Mouse (Mus musculus) liver, embryonic 14.5 days (tissue): ENCODE measurements around the gene Catsperz. TPM values are rescaled to one million over a fixed set of nuclear protein-coding genes. Genes with fewer than 3 reads are reported as not detected.

Source experiments
- ATAC-seq: fragments of 200-750 bp; cut with Nextera tagmentation; 2 replicates; pipeline ENCODE4 v1.8.0; 2017; ENCODE audit warnings: moderate number of reproducible peaks, mild to moderate bottlenecking, moderate library complexity; ENCODE audit not compliant: insufficient read depth
- DNase-seq, 3 experiments: peaks; one replicate each; pipeline ENCODE4 v3.0.0-alpha.2; 2012 to 2013; ENCODE audit warnings: low read depth in 3 of 3, low spot score in 3 of 3
- H3K27ac ChIP-seq: fragments of 300-500 bp; sonication (generic); 2 replicates; pipeline ENCODE4 v1.5.1; 2014; ENCODE audit warnings: moderate library complexity, mild to moderate bottlenecking, control low read depth, inconsistent platforms
- H3K27me3 ChIP-seq: fragments of 300-500 bp; sonication (generic); 2 replicates; pipeline ENCODE4 v1.6.1; 2014; ENCODE audit warnings: mild to moderate bottlenecking, low read length, moderate library complexity; ENCODE audit not compliant: control insufficient read depth, insufficient read depth
- H3K36me3 ChIP-seq: fragments of 300-500 bp; sonication (generic); replicated peaks from 2 replicates; pipeline ENCODE4 v1.6.1; 2014; ENCODE audit warnings: low read depth; ENCODE audit not compliant: control insufficient read depth, insufficient read depth
- H3K4me1 ChIP-seq, 2 experiments: fragments of 200-500 bp in 1 of 2; fragments of 300-500 bp in 1 of 2; sonication (generic) in 1 of 2; replicated peaks; 2 replicates each; pipeline ENCODE4 v1.6.1; 2012 to 2014; ENCODE audit warnings: antibody characterized with exemption in 1 of 2, inconsistent platforms in 1 of 2, low read length in 1 of 2; ENCODE audit not compliant: control insufficient read depth in 2 of 2, insufficient read depth in 2 of 2
- H3K4me2 ChIP-seq: fragments of 300-500 bp; sonication (generic); 2 replicates; pipeline ENCODE4 v1.6.1; 2014; ENCODE audit warnings: low read depth, mild to moderate bottlenecking, control low read depth, moderate library complexity
- H3K4me3 ChIP-seq, 2 experiments: fragments of 200-500 bp in 1 of 2; fragments of 300-500 bp in 1 of 2; sonication (generic) in 1 of 2; 2 replicates each; pipeline ENCODE4 v1.5.1; 2012 to 2014; ENCODE audit warnings: low read depth in 2 of 2, low read length in 2 of 2, mild to moderate bottlenecking in 2 of 2, control low read depth in 1 of 2, inconsistent platforms in 1 of 2, moderate library complexity in 1 of 2; ENCODE audit not compliant: insufficient read depth in 1 of 2
- H3K9ac ChIP-seq: fragments of 300-500 bp; sonication (generic); replicated peaks from 2 replicates; pipeline ENCODE4 v1.6.1; 2014; ENCODE audit warnings: mild to moderate bottlenecking, control low read depth, moderate library complexity
- H3K9me3 ChIP-seq: fragments of 300-500 bp; sonication (generic); 2 replicates; pipeline ENCODE4 v1.6.1; 2016; ENCODE audit warnings: low read length, mixed read lengths; ENCODE audit not compliant: control insufficient read depth
- CTCF ChIP-seq: IDR thresholded peaks from 2 replicates; pipeline ENCODE4 v1.5.1; 2016; ENCODE audit warnings: antibody characterized with exemption, low read depth, control low read depth
- EP300 ChIP-seq: IDR thresholded peaks from 2 replicates; pipeline ENCODE4 v1.6.1; 2016; ENCODE audit warnings: antibody characterized with exemption, low read depth
- WGBS: fragments of 180-500 bp; shearing (Covaris S2); extraction: QIAGEN DNeasy Blood & Tissue Kit; methylation state at CpG from one replicate; pipeline ENCODE4 v1.1.7; 2014; ENCODE audit not compliant: insufficient replicate concordance; 5-methylcytosine and 5-hydroxymethylcytosine counted together
- polyA plus RNA-seq, 2 experiments: library from polyadenylated mRNA; depleted of rRNA in 1 of 2; stranded (reverse) in 1 of 2; unstranded in 1 of 2; fragments of >200 nt; fragmentation: Nextera tagmentation in 1 of 2; extraction: Ambion mirVana in 1 of 2; gene quantifications; 2 replicates each; pipeline versions ENCODE4 v1.2.1 to v1.2.3; 2012 to 2014

The Catsperz gene
- polyA plus RNA-seq, 2 experiments = 0.16 to 0.28 TPM

- Histone ChIP-seq H3K4me3 (peak within 1 kb of the TSS; percentile 77 to 92), H3K4me1 (peaks cover 3 to 8% of the 10 kb centered on the region in 2 experiments), H3K36me3 (no peaks in the 10 kb centered on the region), H3K4me2 (peak within 1 kb of the TSS; percentile 89), H3K27me3 (no peaks in the 10 kb centered on the region; the same call in 1 of the 2 replicates), H3K9ac (peak within 1 kb of the TSS; percentile 80), H3K9me3 (no peaks in the 10 kb centered on the region), H3K27ac (peak within 1 kb of the TSS; percentile 63)
- WGBS = under 1% methylated on average over 80 of the region's 83 CpGs
- ATAC-seq = peak; percentile 80
- peak; percentile 85 to 86 (median 85) for DNase-seq
- TF ChIP-seq CTCF = peak; percentile 37; the same call in 1 of the 2 replicates
- peak; percentile 83 for TF ChIP-seq EP300
Measured at GRCm38 (mm10) chr19:6941372-6942248, 16.4 kb upstream of the Catsperz start, which contains the start of gene Bad. Gene Bad, plus strand, starts transcription at chr19:6941861.

GRCm38 (mm10) chr19:6940396-6941351 is 15.5 kb upstream of the Catsperz start:
- Histone ChIP-seq H3K27me3 (peaks cover 3% of the 10 kb centered on the region), H3K4me3 (peak overlapping the region; percentile 67 to 77), H3K4me1 (peaks cover 3 to 8% of the 10 kb centered on the region in 2 experiments), H3K27ac (no peak overlapping the region), H3K9ac (peak overlapping the region; percentile 80), H3K4me2 (peak overlapping the region; percentile 89), H3K9me3 (no peaks in the 10 kb centered on the region), H3K36me3 (no peaks in the 10 kb centered on the region)
- DNase-seq = no peak
- no peak for TF ChIP-seq EP300
- no peak for TF ChIP-seq CTCF
- 23% methylated on average over 28 of the region's 29 CpGs for WGBS
- no peak for ATAC-seq

- ATAC-seq (no peak), DNase-seq (no peak)
- H3K9ac ChIP-seq = no peak overlapping the region
- H3K4me3 ChIP-seq = no peak overlapping the region
- H3K27ac ChIP-seq = no peak overlapping the region
- no peaks in the 10 kb centered on the region for H3K36me3 ChIP-seq
- WGBS = 79% methylated on average over 20 of the region's 20 CpGs
- no peaks in the 10 kb centered on the region for H3K9me3 ChIP-seq
- peaks cover 3 to 8% of the 10 kb centered on the region in 2 experiments for H3K4me1 ChIP-seq
- no peak overlapping the region for H3K4me2 ChIP-seq
- TF ChIP-seq EP300 (no peak), CTCF (no peak)
- peaks cover 17% of the 10 kb centered on the region for H3K27me3 ChIP-seq
Measured at GRCm38 (mm10) chr19:6939106-6940002, 14.2 kb upstream of the Catsperz start.
